Mouse (Mus musculus) bone marrow, adult 2 months (tissue): ENCODE data around the gene Akr1a1. TPM values are rescaled to one million over a fixed set of nuclear protein-coding genes. Genes with fewer than 3 reads are reported as not detected.
"Not testable (repeated sequence)": the region's sequence is repeated elsewhere in the genome, so short reads cannot be mapped to it uniquely, and the experiment has no call there.

ENCODE experiments used
- H3K27ac ChIP-seq: fragments of 200-500 bp; 2 replicates; pipeline ENCODE4 v1.5.1; 2012; ENCODE audit warnings: low read depth, mild to moderate bottlenecking, control low read depth, inconsistent platforms, low read length; ENCODE audit not compliant: control insufficient read depth, poor library complexity, insufficient read depth
- H3K4me1 ChIP-seq: fragments of 200-500 bp; 2 replicates; pipeline ENCODE4 v1.6.1; 2011; ENCODE audit warnings: low read length; ENCODE audit not compliant: control insufficient read depth, insufficient read depth
- H3K4me3 ChIP-seq: fragments of 200-500 bp; replicated peaks from 2 replicates; pipeline ENCODE3; 2011; ENCODE audit warnings: mild to moderate bottlenecking, low read depth, low read length, control low read depth; ENCODE audit not compliant: control insufficient read depth
- CTCF ChIP-seq: fragments of 200-500 bp; IDR thresholded peaks from 2 replicates; pipeline ENCODE4 v1.5.1; 2011; ENCODE audit warnings: low read length, control low read depth; ENCODE audit not compliant: control insufficient read depth, insufficient read depth
- POLR2A ChIP-seq: fragments of 200-500 bp; IDR thresholded peaks from 2 replicates; pipeline ENCODE4 v1.6.1; 2011; ENCODE audit warnings: low read depth, mild to moderate bottlenecking, control low read depth, low read length, borderline replicate concordance; ENCODE audit not compliant: control insufficient read depth
- WGBS: fragments of 180-500 bp; shearing (Covaris S2); methylation state at CpG from one replicate; pipeline ENCODE4 v1.1.7; 2018; 5-methylcytosine and 5-hydroxymethylcytosine counted together
- polyA plus RNA-seq: library from polyadenylated mRNA; stranded (reverse); fragments of >200 nt; gene quantifications from 2 replicates; pipeline ENCODE4 v1.2.4, GENCODE M21; 2011; ENCODE audit warnings: low replicate concordance; ENCODE audit not compliant: missing spikeins, insufficient read depth, insufficient read length

Akr1a1 gene
- polyA plus RNA-seq, 1 experiment = 421 TPM

- WGBS = under 1% methylated on average over 56 of the region's 56 CpGs
- Histone ChIP-seq H3K27ac (peak within 1 kb of the TSS; percentile 90), H3K4me1 (no peaks in the 10 kb centered on the region; the same call in 1 of the 2 replicates), H3K4me3 (peak within 1 kb of the TSS; percentile 72)
- TF ChIP-seq POLR2A (peak; percentile 90; the same call in 1 of the 2 replicates), CTCF (peak; percentile 87)
Measured at GRCm38 (mm10) chr4:116685402-116686061, 34.1 kb upstream of the Akr1a1 start, which contains the start of gene Prdx1. Prdx1 (plus strand) TSS chr4:116685544.

GRCm38 (mm10) chr4:116684665-116685064 lies 33.2 kb upstream of the Akr1a1 start:
- H3K4me3 ChIP-seq = no peak overlapping the region
- WGBS = 66% methylated on average over 2 of the region's 2 CpGs
- H3K27ac ChIP-seq = no peak overlapping the region
- no peaks in the 10 kb centered on the region; the same call in 1 of the 2 replicates for H3K4me1 ChIP-seq
- TF ChIP-seq CTCF (no peak), POLR2A (no peak)

GRCm38 (mm10) chr4:116683957-116684356 lies 32.5 kb upstream of the Akr1a1 start:
- Histone ChIP-seq H3K4me3 (no peak overlapping the region), H3K27ac (no peak overlapping the region), H3K4me1 (no peaks in the 10 kb centered on the region; the same call in 1 of the 2 replicates)
- TF ChIP-seq POLR2A (no peak), CTCF (no peak)
- WGBS = 57% methylated on average over 4 of the region's 4 CpGs

GRCm38 (mm10) chr4:116680521-116680920 lies 29.0 kb upstream of the Akr1a1 start:
- H3K27ac ChIP-seq, H3K4me3 ChIP-seq, H3K4me1 ChIP-seq: not testable (repeated sequence)
- 88% methylated on average over 4 of the region's 4 CpGs for WGBS

GRCm38 (mm10) chr4:116679141-116679540 lies 27.7 kb upstream of the Akr1a1 start:
- TF ChIP-seq CTCF (no peak), POLR2A (no peak)
- Histone ChIP-seq H3K27ac (no peak overlapping the region), H3K4me3 (no peak overlapping the region), H3K4me1 (no peaks in the 10 kb centered on the region)
- WGBS = 68% methylated on average over 5 of the region's 5 CpGs

- Histone ChIP-seq H3K27ac (no peak overlapping the region), H3K4me1 (peaks cover 1% of the 10 kb centered on the region; the same call in 1 of the 2 replicates), H3K4me3 (no peak overlapping the region)
- WGBS = 21% methylated on average over 1 of the region's 1 CpGs
- TF ChIP-seq CTCF = no peak
- no peak for TF ChIP-seq POLR2A
Measured at GRCm38 (mm10) chr4:116677808-116678207, 26.3 kb upstream of the Akr1a1 start.

GRCm38 (mm10) chr4:116676027-116676426 lies 24.5 kb upstream of the Akr1a1 start:
- Histone ChIP-seq H3K27ac (no peak overlapping the region), H3K4me3 (no peak overlapping the region), H3K4me1 (peaks cover 1% of the 10 kb centered on the region; the same call in 1 of the 2 replicates)
- TF ChIP-seq POLR2A = no peak
- TF ChIP-seq CTCF = no peak
- 48% methylated on average over 3 of the region's 3 CpGs for WGBS

GRCm38 (mm10) chr4:116674761-116675160 lies 23.3 kb upstream of the Akr1a1 start:
- not testable (repeated sequence) for H3K4me1 ChIP-seq, H3K4me3 ChIP-seq, H3K27ac ChIP-seq
- 82% methylated on average over 6 of the region's 6 CpGs for WGBS

- TF ChIP-seq POLR2A (no peak), CTCF (no peak)
- H3K4me3 ChIP-seq = no peak overlapping the region
- peaks cover 4% of the 10 kb centered on the region for H3K4me1 ChIP-seq
- 37% methylated on average over 2 of the region's 2 CpGs for WGBS
- H3K27ac ChIP-seq = no peak overlapping the region
Measured at GRCm38 (mm10) chr4:116672785-116673184, 21.3 kb upstream of the Akr1a1 start.
